Mouse (Mus musculus) left cerebral cortex, postnatal 4 days (tissue): ENCODE measurements at regions not wholly inside any gene's neighbourhood (a gene's known extent, or its start where the extent isn't known, plus 50 kb on each side); places are given as distances from the start of the nearest gene placed in this dataset.

Source experiments
- DNase-seq: peaks from one replicate; pipeline ENCODE4 v3.0.0-alpha.2; 2022
- intact Hi-C: fragments of 180-260 bp; cut with DNase I; formaldehyde crosslinking; loops from one replicate; pipeline ENCODE4 v1.15.1; 2025

GRCm38 (mm10) chr14:76295411-76296169 lies 119.2 kb upstream of the Tsc22d1 start:
- intact Hi-C loops, result no loop called here
- no peak for DNase-seq

- intact Hi-C loops, result no loop called here
- DNase-seq, result no peak
Measured at GRCm38 (mm10) chr14:76297864-76298263, 116.9 kb upstream of the Tsc22d1 start.

GRCm38 (mm10) chr14:76302322-76302991 lies 112.3 kb upstream of the Tsc22d1 start:
- no peak for DNase-seq
- intact Hi-C loops, result no loop called here

- no peak for DNase-seq
- intact Hi-C loops, result no loop called here
Measured at GRCm38 (mm10) chr14:76307603-76308002, 107.2 kb upstream of the Tsc22d1 start.

GRCm38 (mm10) chr14:76308188-76308812 lies 106.5 kb upstream of the Tsc22d1 start:
- intact Hi-C loops, result no loop called here
- no peak for DNase-seq

GRCm38 (mm10) chr14:76309606-76310005 lies 105.2 kb upstream of the Tsc22d1 start:
- intact Hi-C loops, result no loop called here
- no peak for DNase-seq

GRCm38 (mm10) chr14:76310278-76310677 lies 104.5 kb upstream of the Tsc22d1 start:
- peak; percentile 92 for DNase-seq

GRCm38 (mm10) chr14:76313424-76314190 lies 101.2 kb upstream of the Tsc22d1 start:
- no peak for DNase-seq
- intact Hi-C loops, result no loop called here

More at GRCm38 (mm10) chr14:76310278-76310677, 104.5 kb upstream of the Tsc22d1 start:
- intact Hi-C loops, result no loop called here

GRCm38 (mm10) chr14:76318438-76318837 lies 96.3 kb upstream of the Tsc22d1 start:
- intact Hi-C loops, result no loop called here
- DNase-seq, result no peak

GRCm38 (mm10) chr14:76324246-76324645 lies 90.5 kb upstream of the Tsc22d1 start:
- no peak for DNase-seq
- intact Hi-C loops, result no loop called here

GRCm38 (mm10) chr14:76329983-76330382 lies 84.8 kb upstream of the Tsc22d1 start:
- no peak for DNase-seq
- intact Hi-C loops, result no loop called here

- DNase-seq, result peak; percentile 44
- intact Hi-C loops, result no loop called here
Measured at GRCm38 (mm10) chr14:76331497-76332335, 83.0 kb upstream of the Tsc22d1 start.

GRCm38 (mm10) chr14:76332336-76332703 lies 82.4 kb upstream of the Tsc22d1 start:
- intact Hi-C loops, result no loop called here
- DNase-seq, result no peak

GRCm38 (mm10) chr14:76340789-76341188 lies 74.0 kb upstream of the Tsc22d1 start:
- intact Hi-C loops, result no loop called here
- no peak for DNase-seq

GRCm38 (mm10) chr14:76341226-76341625 lies 73.5 kb upstream of the Tsc22d1 start:
- intact Hi-C loops, result no loop called here
- no peak for DNase-seq

- intact Hi-C loops, result no loop called here
- no peak for DNase-seq
Measured at GRCm38 (mm10) chr14:76351856-76352255, 62.9 kb upstream of the Tsc22d1 start.

GRCm38 (mm10) chr14:76356161-76356560 lies 58.6 kb upstream of the Tsc22d1 start:
- no peak for DNase-seq

GRCm38 (mm10) chr14:76359837-76360410 lies 54.8 kb upstream of the Tsc22d1 start:
- no peak for DNase-seq
- intact Hi-C loops, result no loop called here

More at GRCm38 (mm10) chr14:76356161-76356560, 58.6 kb upstream of the Tsc22d1 start:
- intact Hi-C loops, result no loop called here

GRCm38 (mm10) chr14:76364034-76364433 lies 50.7 kb upstream of the Tsc22d1 start:
- intact Hi-C loops, result no loop called here
- DNase-seq, result no peak
